Mouse (Mus musculus): ENCODE measurements at regions not wholly inside any gene's neighbourhood (a gene's known extent, or its start where the extent isn't known, plus 50 kb on each side); places are given as distances from the start of the nearest gene placed in this dataset.

- TF ChIP-seq POLR2A (IDR thresholded peaks at IDR 0.05; ENCODE audit: borderline replicate concordance, extremely low read depth, insufficient read depth, insufficient read length, poor library complexity, severe bottlenecking), result no peak
- TF ChIP-seq CTCF (IDR thresholded peaks at IDR 0.05; ENCODE audit: borderline replicate concordance, extremely low read depth, insufficient read depth, insufficient read length), result no peak
Observed at GRCm38 (mm10) chr14:80257086-80257485, 273.2 kb downstream of the Olfm4 start.
